Mouse (Mus musculus): ENCODE measurements around the gene Rbms1. TPM values are rescaled to one million over a fixed set of nuclear protein-coding genes. Genes with fewer than 3 reads are reported as not detected.

Gene Rbms1
- polyA plus RNA-seq, 1 experiment from 2014 or later, result 117 TPM

GRCm38 (mm10) chr2:60913281-60913680 lies 49.7 kb downstream of the Rbms1 start:
- peak; percentile 60; the same call in 1 of the 2 replicates for ATAC-seq (replicated peaks; ENCODE audit: low FRiP score)

GRCm38 (mm10) chr2:60911716-60912115 lies 51.3 kb downstream of the Rbms1 start:
- H3K4me1 ChIP-seq, result peaks cover 48% of the 10 kb centered on the region
- no peak overlapping the region for H3K4me3 ChIP-seq (replicated peaks)
- no peaks in the 10 kb centered on the region for H3K9me3 ChIP-seq (replicated peaks)
- WGBS, result 66% methylated on average over 8 of the region's 8 CpGs
- H3K27ac ChIP-seq, result no peak overlapping the region
- ATAC-seq (replicated peaks; ENCODE audit: low FRiP score), result no peak
- no peaks in the 10 kb centered on the region for H3K36me3 ChIP-seq
- no peak overlapping the region for H3K9ac ChIP-seq
- peak overlapping the region; percentile 4; the same call in 1 of the 2 replicates for H3K4me2 ChIP-seq
- H3K27me3 ChIP-seq, result no peaks in the 10 kb centered on the region

More at GRCm38 (mm10) chr2:60913281-60913680, 49.7 kb downstream of the Rbms1 start:
- H3K27ac ChIP-seq, result no peak overlapping the region
- no peak overlapping the region for H3K9ac ChIP-seq
- H3K4me2 ChIP-seq, result no peak overlapping the region
- no peak overlapping the region for H3K4me3 ChIP-seq (replicated peaks)
- no peaks in the 10 kb centered on the region for H3K27me3 ChIP-seq
- peaks cover 53% of the 10 kb centered on the region for H3K4me1 ChIP-seq
- WGBS, result 35% methylated on average over 3 of the region's 3 CpGs
- H3K36me3 ChIP-seq, result no peaks in the 10 kb centered on the region
- H3K9me3 ChIP-seq (replicated peaks), result no peaks in the 10 kb centered on the region

GRCm38 (mm10) chr2:60910820-60911219 lies 52.2 kb downstream of the Rbms1 start:
- Histone ChIP-seq H3K4me1 (peaks cover 49% of the 10 kb centered on the region), H3K27me3 (no peaks in the 10 kb centered on the region), H3K9ac (no peak overlapping the region), H3K27ac (0 out of 2 replicates have a peak overlapping the region, but pooled peaks have one; percentile 18), H3K4me3 (replicated peaks) (no peak overlapping the region), H3K36me3 (no peaks in the 10 kb centered on the region), H3K4me2 (no peak overlapping the region), H3K9me3 (replicated peaks) (no peaks in the 10 kb centered on the region)
- WGBS, result 72% methylated on average over 6 of the region's 6 CpGs
- no peak for ATAC-seq (replicated peaks; ENCODE audit: low FRiP score)

GRCm38 (mm10) chr2:60908551-60908950 lies 54.4 kb downstream of the Rbms1 start:
- H3K9me3 ChIP-seq (replicated peaks), result no peaks in the 10 kb centered on the region
- H3K27ac ChIP-seq, result no peak overlapping the region
- no peak overlapping the region for H3K4me2 ChIP-seq
- H3K4me1 ChIP-seq, result peaks cover 43% of the 10 kb centered on the region
- no peak overlapping the region for H3K9ac ChIP-seq
- no peak for ATAC-seq (replicated peaks; ENCODE audit: low FRiP score)
- no peaks in the 10 kb centered on the region for H3K36me3 ChIP-seq
- no peak overlapping the region for H3K4me3 ChIP-seq (replicated peaks)
- WGBS, result 84% methylated on average over 4 of the region's 4 CpGs
- H3K27me3 ChIP-seq, result no peaks in the 10 kb centered on the region

- Histone ChIP-seq H3K27ac (no peak overlapping the region), H3K36me3 (no peaks in the 10 kb centered on the region), H3K9ac (no peak overlapping the region), H3K4me3 (replicated peaks) (no peak overlapping the region), H3K4me2 (no peak overlapping the region), H3K4me1 (peaks cover 41% of the 10 kb centered on the region), H3K27me3 (no peaks in the 10 kb centered on the region), H3K9me3 (replicated peaks) (no peaks in the 10 kb centered on the region)
- no peak for ATAC-seq (replicated peaks; ENCODE audit: low FRiP score)
- WGBS, result 84% methylated on average over 12 of the region's 12 CpGs
These were observed 54.9 kb downstream of the Rbms1 start for GRCm38 (mm10) chr2:60908116-60908515.

- Histone ChIP-seq H3K4me3 (replicated peaks) (no peak overlapping the region), H3K36me3 (no peaks in the 10 kb centered on the region), H3K4me2 (no peak overlapping the region), H3K27ac (peak overlapping the region; percentile 68), H3K27me3 (no peaks in the 10 kb centered on the region), H3K9me3 (replicated peaks) (no peaks in the 10 kb centered on the region), H3K9ac (no peak overlapping the region), H3K4me1 (peaks cover 29% of the 10 kb centered on the region)
- 14% methylated on average over 3 of the region's 3 CpGs for WGBS
- no peak for ATAC-seq (replicated peaks; ENCODE audit: low FRiP score)
These were observed 57.7 kb downstream of the Rbms1 start for GRCm38 (mm10) chr2:60905283-60905682.

GRCm38 (mm10) chr2:60904141-60904540 lies 58.9 kb downstream of the Rbms1 start:
- Histone ChIP-seq H3K36me3 (no peaks in the 10 kb centered on the region), H3K4me1 (peaks cover 29% of the 10 kb centered on the region), H3K27ac (no peak overlapping the region), H3K27me3 (no peaks in the 10 kb centered on the region), H3K4me3 (replicated peaks) (no peak overlapping the region), H3K9ac (no peak overlapping the region), H3K9me3 (replicated peaks) (no peaks in the 10 kb centered on the region), H3K4me2 (no peak overlapping the region)
- ATAC-seq (replicated peaks; ENCODE audit: low FRiP score), result no peak
- 82% methylated on average over 5 of the region's 5 CpGs for WGBS

GRCm38 (mm10) chr2:60903535-60903934 lies 59.5 kb downstream of the Rbms1 start:
- 65% methylated on average over 7 of the region's 7 CpGs for WGBS
- Histone ChIP-seq H3K27me3 (no peaks in the 10 kb centered on the region), H3K9ac (no peak overlapping the region), H3K4me2 (no peak overlapping the region), H3K27ac (no peak overlapping the region), H3K4me1 (peaks cover 29% of the 10 kb centered on the region), H3K36me3 (no peaks in the 10 kb centered on the region), H3K9me3 (replicated peaks) (no peaks in the 10 kb centered on the region), H3K4me3 (replicated peaks) (no peak overlapping the region)
- ATAC-seq (replicated peaks; ENCODE audit: low FRiP score), result no peak

- ATAC-seq (replicated peaks; ENCODE audit: low FRiP score), result no peak
- Histone ChIP-seq H3K9ac (no peak overlapping the region), H3K27ac (peak overlapping the region; percentile 66)
These were observed 60.4 kb downstream of the Rbms1 start for GRCm38 (mm10) chr2:60902446-60903137.

GRCm38 (mm10) chr2:60901511-60901951 lies 61.5 kb downstream of the Rbms1 start:
- H3K4me2 ChIP-seq, result peak overlapping the region; percentile 14; the same call in 1 of the 2 replicates
- 48% methylated on average over 15 of the region's 15 CpGs for WGBS
- peak overlapping the region; percentile 58; the same call in 1 of the 2 replicates for H3K27ac ChIP-seq
- peak; percentile 76 for ATAC-seq (replicated peaks; ENCODE audit: low FRiP score)
- no peaks in the 10 kb centered on the region for H3K27me3 ChIP-seq
- H3K4me1 ChIP-seq, result peaks cover 29% of the 10 kb centered on the region
- no peak overlapping the region for H3K9ac ChIP-seq
- H3K36me3 ChIP-seq, result no peaks in the 10 kb centered on the region
- no peak overlapping the region for H3K4me3 ChIP-seq (replicated peaks)
- H3K9me3 ChIP-seq (replicated peaks), result no peaks in the 10 kb centered on the region

More at GRCm38 (mm10) chr2:60902446-60903137, 60.4 kb downstream of the Rbms1 start:
- H3K4me3 ChIP-seq (replicated peaks), result no peak overlapping the region
- H3K4me2 ChIP-seq, result no peak overlapping the region
- WGBS, result 44% methylated on average over 6 of the region's 6 CpGs
- H3K4me1 ChIP-seq, result peaks cover 29% of the 10 kb centered on the region
- H3K36me3 ChIP-seq, result no peaks in the 10 kb centered on the region
- H3K9me3 ChIP-seq (replicated peaks), result no peaks in the 10 kb centered on the region
- H3K27me3 ChIP-seq, result no peaks in the 10 kb centered on the region

GRCm38 (mm10) chr2:60901013-60901412 lies 62.0 kb downstream of the Rbms1 start:
- peak overlapping the region; percentile 58; the same call in 1 of the 2 replicates for H3K27ac ChIP-seq
- 80% methylated on average over 6 of the region's 6 CpGs for WGBS
- no peaks in the 10 kb centered on the region for H3K9me3 ChIP-seq (replicated peaks)
- no peak overlapping the region for H3K4me2 ChIP-seq
- no peak overlapping the region for H3K4me3 ChIP-seq (replicated peaks)
- H3K9ac ChIP-seq, result no peak overlapping the region
- no peaks in the 10 kb centered on the region for H3K27me3 ChIP-seq
- no peak for ATAC-seq (replicated peaks; ENCODE audit: low FRiP score)
- no peaks in the 10 kb centered on the region for H3K36me3 ChIP-seq
- peaks cover 29% of the 10 kb centered on the region for H3K4me1 ChIP-seq

- peak; percentile 78 for ATAC-seq (replicated peaks; ENCODE audit: low FRiP score)
- peak overlapping the region; percentile 64 for H3K27ac ChIP-seq
- H3K9me3 ChIP-seq (replicated peaks), result no peaks in the 10 kb centered on the region
- no peaks in the 10 kb centered on the region for H3K27me3 ChIP-seq
- H3K4me3 ChIP-seq (replicated peaks), result no peak overlapping the region
- 24% methylated on average over 1 of the region's 1 CpGs for WGBS
- peaks cover 15% of the 10 kb centered on the region for H3K4me1 ChIP-seq
- no peak overlapping the region for H3K9ac ChIP-seq
- no peaks in the 10 kb centered on the region for H3K36me3 ChIP-seq
- no peak overlapping the region for H3K4me2 ChIP-seq
These were observed 70.0 kb downstream of the Rbms1 start for GRCm38 (mm10) chr2:60893042-60893441.

All from kidney, embryonic 15.5 days (tissue).